Mouse (Mus musculus): ENCODE results near the gene Scaf11. TPM values are rescaled to one million over a fixed set of nuclear protein-coding genes. Genes with fewer than 3 reads are reported as not detected.

The Scaf11 gene
- polyA plus RNA-seq, 2 experiments from 2014 or later = 42.4 to 45.3 TPM

DNA sequence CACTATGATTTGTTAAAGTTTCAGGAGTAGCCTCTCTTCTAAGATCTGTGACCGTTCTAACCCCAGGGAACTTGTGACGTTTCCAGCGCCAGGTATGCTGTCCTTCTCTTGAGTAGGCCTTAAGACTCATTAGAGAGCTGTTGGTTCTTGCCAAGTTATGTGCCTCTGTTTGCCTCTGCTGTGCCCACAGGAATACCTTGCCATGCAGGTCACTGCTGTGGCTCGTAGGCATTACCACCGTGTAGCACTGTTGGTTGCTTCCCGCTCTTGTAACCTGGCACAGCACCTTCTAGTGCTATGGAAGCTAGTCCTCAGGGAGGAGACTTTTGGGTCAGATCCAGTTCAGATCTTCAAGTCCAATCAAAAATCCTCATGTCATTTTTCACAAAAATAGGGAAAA is 65.6 kb downstream of the Scaf11 start:
- ATAC-seq = no peak

DNA sequence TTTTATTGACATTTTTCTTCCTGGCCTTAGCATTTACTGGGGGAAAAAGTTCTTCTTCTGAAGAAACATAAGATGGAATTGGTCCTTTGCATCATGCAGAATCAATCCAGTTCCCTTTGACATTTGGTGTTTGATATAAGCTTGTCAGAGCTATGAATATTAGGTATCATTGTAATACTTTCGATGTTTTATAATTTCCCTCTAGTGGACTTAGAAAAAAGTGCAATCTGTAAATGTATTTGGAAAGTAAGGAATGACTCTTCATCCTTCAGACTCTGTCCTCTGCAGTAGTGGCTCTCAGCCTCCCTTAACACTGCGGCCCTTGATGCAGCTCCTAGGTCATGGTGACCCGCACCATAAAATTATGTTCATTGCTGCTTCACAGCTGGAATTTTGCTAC is 67.8 kb downstream of the Scaf11 start:
- no peak for ATAC-seq

DNA sequence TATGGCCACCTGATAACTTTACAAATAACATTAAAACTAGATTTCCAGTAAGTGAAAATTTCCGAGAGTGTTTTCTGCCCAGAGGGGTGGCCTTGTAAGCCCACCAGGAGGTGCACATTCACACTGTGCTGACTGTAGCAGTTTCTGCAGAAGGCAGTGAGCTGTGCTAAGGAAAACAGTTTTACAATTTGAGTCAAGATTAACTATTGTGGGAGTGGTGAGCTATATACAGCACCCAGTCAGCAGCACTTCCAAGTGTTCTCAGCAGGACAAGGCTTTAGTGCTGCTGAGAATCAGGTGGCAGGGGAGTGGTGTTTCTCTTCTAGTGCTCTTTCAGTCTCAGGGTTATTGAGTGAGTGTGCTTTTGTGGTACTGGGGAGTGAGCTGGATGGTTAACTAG is 72.1 kb downstream of the Scaf11 start:
- no peak for ATAC-seq

DNA sequence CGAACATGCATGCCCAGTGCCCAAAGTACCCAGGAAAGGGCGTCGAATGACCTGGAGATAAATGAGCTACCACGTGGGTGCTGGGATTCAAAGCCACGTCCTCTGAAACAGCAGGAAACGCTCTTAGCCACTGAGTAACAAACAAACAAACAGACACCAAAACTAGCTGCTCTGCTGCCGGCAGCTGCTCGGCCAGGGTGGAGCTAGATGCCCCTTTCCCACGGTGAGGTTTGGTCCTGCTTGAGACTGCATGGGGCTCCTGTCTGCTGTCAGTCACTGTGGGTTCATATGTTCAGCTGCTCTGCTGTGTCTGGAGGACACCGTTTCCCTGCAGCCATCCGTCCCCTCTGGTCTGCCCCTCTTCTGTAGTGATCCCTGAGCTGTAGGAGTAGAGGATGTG is 78.4 kb downstream of the Scaf11 start:
- ATAC-seq = no peak

DNA sequence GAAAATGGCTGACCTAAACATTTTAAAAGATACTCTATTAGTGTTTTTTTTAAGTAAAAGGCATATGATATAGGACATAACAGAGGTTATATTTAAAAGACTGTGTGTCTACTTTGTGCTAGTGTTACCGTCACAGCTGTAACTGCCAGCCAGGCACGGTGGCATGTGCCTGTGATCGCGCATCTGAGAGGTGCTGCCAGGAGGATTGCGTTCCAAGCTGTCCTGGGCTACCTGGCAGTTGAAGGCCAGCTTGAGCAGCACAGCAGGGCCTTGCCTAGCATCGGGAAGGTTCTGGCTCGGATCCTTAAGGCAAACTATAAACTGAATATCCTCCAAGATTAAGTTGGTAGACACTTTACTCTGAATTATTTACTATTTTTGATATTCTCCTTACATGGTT is 82.9 kb downstream of the Scaf11 start:
- no peak for ATAC-seq

DNA sequence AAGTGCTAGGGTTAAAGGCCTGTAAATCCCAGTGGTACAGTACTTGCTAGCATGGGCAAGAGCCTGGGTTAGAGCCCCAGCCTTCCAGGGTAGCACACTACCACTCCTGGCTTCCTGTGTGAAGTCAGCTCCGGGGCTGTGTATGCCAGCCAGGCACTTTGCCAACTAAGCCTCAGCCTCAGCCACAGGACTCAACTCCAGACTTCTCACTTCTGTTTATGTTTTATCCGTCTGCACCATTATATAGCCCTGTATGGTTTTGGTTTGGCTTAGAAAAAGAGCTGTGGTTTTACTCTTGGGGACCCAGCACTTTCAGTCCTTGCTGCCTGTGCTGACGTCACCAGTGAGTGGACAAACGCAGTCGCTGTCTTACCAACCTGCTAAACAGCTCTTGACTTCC is 83.4 kb downstream of the Scaf11 start:
- no peak for ATAC-seq

DNA sequence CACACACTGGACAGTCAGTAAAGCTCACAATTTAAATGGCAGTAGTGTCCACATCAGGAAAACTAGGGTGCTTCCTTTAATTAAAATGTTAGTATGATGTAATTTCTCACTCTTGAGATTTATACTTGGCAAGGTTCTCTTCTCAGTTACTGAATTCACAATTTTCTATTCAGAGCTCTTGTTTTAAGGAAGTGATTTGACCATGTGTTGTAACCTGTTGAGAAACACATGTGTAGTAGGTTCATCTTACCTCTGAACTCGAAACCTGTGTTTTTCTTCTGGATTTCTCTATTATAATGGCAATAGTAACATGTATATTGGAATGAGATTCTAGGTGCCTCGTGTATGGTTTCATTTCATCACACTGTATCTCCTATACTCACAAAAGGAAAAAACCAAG is 84.4 kb downstream of the Scaf11 start:
- ATAC-seq = no peak

DNA sequence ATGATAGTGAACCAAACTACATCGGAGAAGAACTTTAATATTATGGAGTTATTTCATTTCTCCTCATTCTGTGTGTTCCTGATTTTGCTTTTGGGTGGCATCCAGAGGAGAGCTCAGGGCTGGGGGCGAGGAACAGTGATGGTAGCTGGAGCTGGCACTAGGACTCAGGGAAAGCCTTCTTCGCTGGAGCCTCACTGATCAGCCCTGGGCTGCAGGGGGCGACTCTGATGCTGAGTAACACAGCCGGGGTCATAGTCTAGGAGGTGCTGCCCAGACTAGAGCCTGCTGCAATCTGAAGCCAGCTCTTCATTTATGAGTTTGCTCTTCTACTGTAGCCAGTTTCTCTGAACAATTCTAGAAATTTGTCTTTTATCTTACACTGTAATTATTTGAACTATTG is 87.5 kb downstream of the Scaf11 start:
- no peak for ATAC-seq

DNA sequence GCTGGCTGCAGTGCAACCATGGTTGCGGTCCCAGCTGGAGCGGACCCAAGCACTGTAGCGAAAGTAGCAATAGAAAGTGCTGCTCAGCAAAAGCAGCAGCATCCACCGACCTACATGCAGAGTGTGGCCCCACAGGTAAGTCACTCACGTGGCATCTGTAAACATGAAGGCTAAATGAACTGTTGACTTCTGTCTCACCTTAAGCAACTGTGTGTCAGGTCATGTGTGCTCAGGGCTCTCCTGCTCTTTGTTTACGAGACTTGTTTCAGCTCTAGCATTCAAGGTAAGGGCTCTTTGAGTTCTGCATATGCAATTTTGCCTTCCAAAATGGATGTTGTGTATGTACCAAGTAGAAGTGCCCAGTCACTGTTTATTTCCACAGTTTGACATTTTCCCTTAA is 88.0 kb downstream of the Scaf11 start:
- ATAC-seq = no peak

DNA sequence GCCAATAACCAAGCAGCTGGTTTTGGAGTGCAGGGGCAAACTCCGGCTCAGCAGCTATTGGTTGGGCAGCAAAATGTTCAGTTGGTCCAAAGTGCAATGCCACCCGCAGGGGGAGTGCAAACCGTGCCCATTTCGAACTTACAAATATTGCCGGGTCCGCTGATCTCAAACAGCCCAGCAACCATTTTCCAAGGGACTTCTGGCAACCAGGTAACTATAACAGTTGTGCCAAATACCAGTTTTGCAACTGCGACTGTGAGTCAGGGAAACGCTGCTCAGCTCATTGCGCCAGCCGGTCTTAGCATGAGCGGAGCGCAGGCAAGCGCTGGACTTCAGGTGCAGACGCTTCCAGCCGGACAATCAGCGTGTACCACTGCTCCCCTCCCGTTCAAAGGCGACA is 89.3 kb downstream of the Scaf11 start:
- ATAC-seq = no peak

DNA sequence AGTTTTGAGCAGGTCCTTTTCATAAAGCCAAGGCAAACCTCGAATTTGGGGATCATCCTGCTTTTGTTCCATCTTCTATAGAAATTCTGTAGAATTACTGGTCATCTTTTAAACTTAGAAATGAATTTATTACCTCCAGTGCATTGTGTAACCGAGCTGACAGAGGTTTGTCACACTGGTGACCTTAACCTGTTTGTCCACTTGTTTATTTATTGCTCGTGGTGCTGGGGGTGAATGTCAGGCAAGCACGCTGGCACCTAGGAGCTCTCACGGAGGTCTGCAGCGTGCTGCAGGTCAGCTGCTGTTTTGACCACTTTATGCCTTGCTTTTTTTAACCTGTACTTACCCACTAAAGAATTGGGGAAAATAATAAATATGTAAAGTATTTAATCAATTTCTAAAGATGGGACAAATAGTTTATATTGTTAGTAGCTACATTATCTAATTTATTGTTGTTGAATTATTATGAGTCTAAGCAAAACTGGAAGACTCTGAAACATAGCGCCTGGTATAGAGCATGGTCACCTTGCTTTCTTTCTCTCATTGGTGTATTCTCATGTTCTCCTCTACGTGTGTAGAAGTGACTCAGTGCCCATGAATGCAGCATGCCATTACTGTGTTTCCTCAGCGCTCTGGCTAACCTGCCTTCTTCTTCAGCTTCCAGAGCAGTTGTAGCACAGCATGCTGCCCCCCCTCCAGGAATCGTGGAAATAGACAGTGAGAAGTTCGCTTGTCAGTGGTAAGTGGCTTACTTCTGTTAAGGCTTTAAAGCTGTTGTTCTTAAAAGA is 94.3 kb downstream of the Scaf11 start:
- no peak for ATAC-seq

DNA sequence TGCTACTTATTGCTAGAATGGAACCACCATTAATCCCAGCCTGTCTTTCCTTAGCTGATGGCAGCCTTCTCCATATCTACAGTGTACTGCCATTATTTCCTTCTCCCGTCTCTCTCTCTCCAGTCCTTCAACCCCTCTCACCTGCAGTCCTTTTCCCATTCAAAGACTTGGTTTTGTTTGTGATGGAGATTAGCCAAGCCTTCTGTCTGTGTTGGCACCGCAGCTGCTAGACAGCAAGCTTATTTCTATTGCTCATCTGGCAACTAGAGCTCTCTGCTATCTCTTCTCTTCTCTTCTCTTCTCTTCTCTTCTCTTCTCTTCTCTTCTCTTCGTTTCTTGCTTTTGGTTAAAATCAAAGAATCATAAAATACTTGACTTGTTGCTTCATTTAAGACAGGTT is 95.3 kb downstream of the Scaf11 start:
- ATAC-seq = no peak

Other genes with a start within 250 kb of the Scaf11 start
- 10 to 100 TPM; 17.9 to 21.0 TPM for gene Arid2, start 173.3 kb downstream of the Scaf11 start, polyA plus RNA-seq (2017; shearing (Covaris generic))
- gene Slc38a1, start 182.1 kb upstream of the Scaf11 start, polyA plus RNA-seq (2017; shearing (Covaris generic)) = 10 to 100 TPM; 65.0 to 80.7 TPM
- 10 to 100 TPM; 34.6 to 44.7 TPM for gene Slc38a2, start 238.9 kb upstream of the Scaf11 start, polyA plus RNA-seq (2017; shearing (Covaris generic))